Comparison of ENCODE assay signal across 18 mouse cellular contexts in genomic region chr1:75609264-75609662, GRCm38 (mm10).
DNase-seq lines count a peak whose midpoint lies in the region; ATAC-seq and TF ChIP-seq lines count a peak whose summit lies in the region.
"Had no signal": no experiment of that assay in that cellular context is flagged by ENCODE, and none has a peak within 500 bp of the region (broad histone marks: within the 10 kb centered on the region; RNA-seq: fewer than 3 reads in every experiment).

No protein-coding gene starts in this region.

- TF ChIP-seq POLR2A in myocyte (IDR thresholded peaks at IDR 0.05; ENCODE audit: insufficient read length, low read depth), result no peak

- no peaks in the 10 kb centered on the region for H3K79me2 ChIP-seq in myocyte (ENCODE audit: control insufficient read depth, insufficient read depth)

- ATAC-seq in limb, embryonic 12.5 days (ENCODE audit: insufficient number of reproducible peaks, insufficient read depth, low FRiP score, low TSS enrichment, low read depth), result no peak
- ATAC-seq in embryonic facial prominence, embryonic 13.5 days (ENCODE audit: insufficient number of reproducible peaks, insufficient read depth, low FRiP score, low TSS enrichment, low read depth), result no peak
- no peak for ATAC-seq in heart, embryonic 11.5 days (replicated peaks; ENCODE audit: insufficient number of reproducible peaks, low FRiP score, low TSS enrichment)
- ATAC-seq: inflammation-experienced regulatory T-cells, adult 6 months had no signal

- H3K9me3 ChIP-seq in limb, embryonic 12.5 days, result no peaks in the 10 kb centered on the region
- H3K9me3 ChIP-seq in limb, embryonic 10.5 days (replicated peaks), result no peaks in the 10 kb centered on the region
- H3K9me3 ChIP-seq in embryonic facial prominence, embryonic 13.5 days, result no peaks in the 10 kb centered on the region
- no peaks in the 10 kb centered on the region for H3K9me3 ChIP-seq in heart, embryonic 11.5 days (replicated peaks; ENCODE audit: control insufficient read depth, low read length)
- H3K9me3 ChIP-seq: forebrain, embryonic 15.5 days; heart, embryonic 15.5 days had no signal

- no peak for DNase-seq in limb, embryonic 10.5 days (ENCODE audit: low spot score)
- peak; percentile 23 for DNase-seq in R1 (ENCODE audit: low read depth, low spot score)
- no peak for DNase-seq in adrenal gland, postnatal 25 days
- DNase-seq: adrenal gland, adult 8-10 months; cerebellum, adult 11-12 months; cerebellum, adult 9-10 months; cerebellum, postnatal 25 days; gastrocnemius, postnatal 36 days; heart, adult 11 months; heart, postnatal 14 days had no signal

- no peak overlapping the region for H3K9ac ChIP-seq in limb, embryonic 12.5 days (replicated peaks)
- no peak overlapping the region for H3K9ac ChIP-seq in embryonic facial prominence, embryonic 13.5 days
- no peak overlapping the region for H3K9ac ChIP-seq in heart, embryonic 11.5 days (ENCODE audit: low read depth, low read length)
- H3K9ac ChIP-seq: forebrain, embryonic 15.5 days; heart, embryonic 15.5 days had no signal

- no peaks in the 10 kb centered on the region for H3K36me3 ChIP-seq in limb, embryonic 12.5 days
- no peaks in the 10 kb centered on the region for H3K36me3 ChIP-seq in limb, embryonic 10.5 days
- no peaks in the 10 kb centered on the region for H3K36me3 ChIP-seq in embryonic facial prominence, embryonic 13.5 days
- no peaks in the 10 kb centered on the region for H3K36me3 ChIP-seq in myocyte (ENCODE audit: control insufficient read depth, insufficient read depth)
- H3K36me3 ChIP-seq in heart, embryonic 11.5 days (ENCODE audit: control insufficient read depth, insufficient read depth, low read length), result no peaks in the 10 kb centered on the region
- H3K36me3 ChIP-seq: forebrain, embryonic 15.5 days; heart, embryonic 15.5 days had no signal

- H3K4me3 ChIP-seq in limb, embryonic 12.5 days (replicated peaks), result no peak overlapping the region
- no peak overlapping the region for H3K4me3 ChIP-seq in limb, embryonic 10.5 days
- H3K4me3 ChIP-seq in embryonic facial prominence, embryonic 13.5 days, result no peak overlapping the region
- no peak overlapping the region for H3K4me3 ChIP-seq in myocyte
- no peak overlapping the region for H3K4me3 ChIP-seq in heart, embryonic 11.5 days (ENCODE audit: low read depth, low read length)
- H3K4me3 ChIP-seq: forebrain, embryonic 15.5 days; heart, embryonic 15.5 days had no signal

- no peak overlapping the region for H3ac ChIP-seq in myocyte (ENCODE audit: control insufficient read depth, insufficient read length)

- peaks cover 22% of the 10 kb centered on the region for H3K4me1 ChIP-seq in limb, embryonic 12.5 days (replicated peaks)
- peaks cover 28% of the 10 kb centered on the region for H3K4me1 ChIP-seq in limb, embryonic 10.5 days
- peaks cover 24% of the 10 kb centered on the region for H3K4me1 ChIP-seq in embryonic facial prominence, embryonic 13.5 days
- H3K4me1 ChIP-seq in heart, embryonic 11.5 days (ENCODE audit: control insufficient read depth, insufficient read depth, low read length), result no peaks in the 10 kb centered on the region
- H3K4me1 ChIP-seq: heart, embryonic 15.5 days had no signal

- WGBS in limb, embryonic 12.5 days, result 41% methylated on average over 9 of the region's 9 CpGs
- 74% methylated on average over 9 of the region's 9 CpGs for WGBS in limb, embryonic 10.5 days
- 46% methylated on average over 9 of the region's 9 CpGs for WGBS in embryonic facial prominence, embryonic 13.5 days
- WGBS in heart, embryonic 11.5 days (ENCODE audit: insufficient replicate concordance), result 82% methylated on average over 9 of the region's 9 CpGs

- H3K27me3 ChIP-seq in limb, embryonic 12.5 days, result no peaks in the 10 kb centered on the region
- no peaks in the 10 kb centered on the region for H3K27me3 ChIP-seq in limb, embryonic 10.5 days (ENCODE audit: low read depth, poor library complexity, severe bottlenecking)
- H3K27me3 ChIP-seq in embryonic facial prominence, embryonic 13.5 days, result no peaks in the 10 kb centered on the region
- H3K27me3 ChIP-seq in myocyte (ENCODE audit: control insufficient read depth, insufficient read depth, insufficient read length), result peaks cover 16% of the 10 kb centered on the region
- H3K27me3 ChIP-seq in heart, embryonic 11.5 days (ENCODE audit: control insufficient read depth, insufficient read depth, low read length), result no peaks in the 10 kb centered on the region
- H3K27me3 ChIP-seq: CH12.LX; forebrain, embryonic 15.5 days; heart, embryonic 15.5 days had no signal

- no peak overlapping the region for H3K4me2 ChIP-seq in limb, embryonic 12.5 days
- no peak overlapping the region for H3K4me2 ChIP-seq in embryonic facial prominence, embryonic 13.5 days
- H3K4me2 ChIP-seq in myocyte (ENCODE audit: low read depth), result peak overlapping the region; percentile 10
- no peak overlapping the region for H3K4me2 ChIP-seq in heart, embryonic 11.5 days
- H3K4me2 ChIP-seq: heart, embryonic 15.5 days had no signal

- peak overlapping the region; percentile 45; the same call in 1 of the 2 replicates for H3K27ac ChIP-seq in limb, embryonic 12.5 days
- H3K27ac ChIP-seq in limb, embryonic 10.5 days, result no peak overlapping the region
- H3K27ac ChIP-seq in embryonic facial prominence, embryonic 13.5 days, result 0 out of 2 replicates have a peak overlapping the region, but pooled peaks have one; percentile 17
- H3K27ac ChIP-seq in heart, embryonic 11.5 days (ENCODE audit: low read depth, low read length), result no peak overlapping the region
- H3K27ac ChIP-seq: forebrain, embryonic 15.5 days; heart, embryonic 15.5 days had no signal

TF ChIP-seq in myocyte, 11 proteins besides CTCF, POLR2A, EP300 and RAD21:
- no peak for TF ChIP-seq MYOG (IDR thresholded peaks at IDR 0.05; ENCODE audit: control insufficient read depth in 1 of 3, insufficient read depth in 1 of 3, insufficient read length in 2 of 3, low read depth in 2 of 3)
- no peak for TF ChIP-seq MAX (IDR thresholded peaks at IDR 0.05; ENCODE audit: low read depth)
- TF ChIP-seq TCF12 (IDR thresholded peaks at IDR 0.05; ENCODE audit: insufficient read depth, poor library complexity, severe bottlenecking), result no peak
- no peak for TF ChIP-seq USF1 (IDR thresholded peaks at IDR 0.05; ENCODE audit: low read depth)
- TF ChIP-seq SRF (IDR thresholded peaks at IDR 0.05; ENCODE audit: control insufficient read depth, insufficient read length, low read depth), result no peak
- no peak for TF ChIP-seq E2F4 (IDR thresholded peaks at IDR 0.05; ENCODE audit: insufficient read depth)

Comparison
In these comparisons a context has a peak if more than half of its experiments do, and no peak if none do; other contexts are left out.
1. H3K27ac ChIP-seq: peak in limb, embryonic 12.5 days (single experiment) and embryonic facial prominence, embryonic 13.5 days (single experiment); none in limb, embryonic 10.5 days (single experiment) and heart, embryonic 11.5 days (single experiment).